Mouse (Mus musculus) neural tube, embryonic 10.5 days (tissue): ENCODE measurements at regions not wholly inside any gene's neighbourhood (a gene's known extent, or its start where the extent isn't known, plus 50 kb on each side); places are given as distances from the start of the nearest gene placed in this dataset.

Source experiments
- DNase-seq: peaks from one replicate; pipeline ENCODE4 v3.0.0-alpha.2; 2017; ENCODE audit warnings: low spot score; ENCODE audit errors: extremely low spot score

DNA sequence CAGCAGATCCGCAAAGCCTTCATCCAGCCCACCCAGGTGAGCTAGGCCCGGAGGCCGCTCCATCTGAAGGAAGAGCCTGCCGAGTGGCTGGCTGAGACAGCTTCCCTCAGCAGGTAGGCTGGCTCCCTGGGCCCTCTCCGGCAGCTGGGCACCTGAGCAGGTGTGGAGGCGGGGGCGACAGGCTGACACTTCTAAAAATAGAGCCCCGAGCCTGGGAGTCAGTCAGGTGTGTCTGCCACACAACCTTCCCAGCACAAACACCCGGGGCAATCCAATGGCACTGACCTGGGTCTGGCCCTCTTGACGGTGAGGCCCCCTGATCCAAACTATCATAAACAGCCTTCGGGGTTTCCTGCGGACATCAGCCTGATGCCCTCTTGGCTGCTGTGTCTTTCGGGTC lies 58.5 kb downstream of the Zfp36l2 start:
- DNase-seq, result no peak

- DNase-seq, result no peak
Measured at GRCm38 (mm10) chr17:84128262-84128661, 59.5 kb downstream of the Zfp36l2 start.

GRCm38 (mm10) chr17:84126168-84126567 lies 61.6 kb downstream of the Zfp36l2 start:
- DNase-seq, result no peak

DNA sequence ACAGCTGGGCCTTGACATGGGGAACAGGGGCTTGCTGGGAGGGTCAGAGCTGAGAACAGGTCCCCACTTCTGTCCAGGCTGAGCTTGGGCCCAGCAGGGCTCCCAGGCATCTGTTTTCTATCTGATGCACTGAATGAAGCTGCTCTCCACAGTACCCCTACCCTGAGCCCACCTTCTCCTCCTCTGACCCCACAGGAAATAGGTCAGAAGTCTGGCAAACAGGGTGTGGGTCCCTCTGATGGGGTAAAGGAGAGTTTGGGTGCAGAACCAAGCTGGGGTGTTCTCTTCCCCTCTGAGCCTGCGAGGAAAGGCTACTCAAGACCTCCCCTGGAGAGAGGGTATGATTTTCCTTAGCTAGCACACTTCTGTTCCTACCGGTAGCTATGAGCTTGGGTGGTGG lies 64.6 kb downstream of the Zfp36l2 start:
- DNase-seq, result no peak

DNA sequence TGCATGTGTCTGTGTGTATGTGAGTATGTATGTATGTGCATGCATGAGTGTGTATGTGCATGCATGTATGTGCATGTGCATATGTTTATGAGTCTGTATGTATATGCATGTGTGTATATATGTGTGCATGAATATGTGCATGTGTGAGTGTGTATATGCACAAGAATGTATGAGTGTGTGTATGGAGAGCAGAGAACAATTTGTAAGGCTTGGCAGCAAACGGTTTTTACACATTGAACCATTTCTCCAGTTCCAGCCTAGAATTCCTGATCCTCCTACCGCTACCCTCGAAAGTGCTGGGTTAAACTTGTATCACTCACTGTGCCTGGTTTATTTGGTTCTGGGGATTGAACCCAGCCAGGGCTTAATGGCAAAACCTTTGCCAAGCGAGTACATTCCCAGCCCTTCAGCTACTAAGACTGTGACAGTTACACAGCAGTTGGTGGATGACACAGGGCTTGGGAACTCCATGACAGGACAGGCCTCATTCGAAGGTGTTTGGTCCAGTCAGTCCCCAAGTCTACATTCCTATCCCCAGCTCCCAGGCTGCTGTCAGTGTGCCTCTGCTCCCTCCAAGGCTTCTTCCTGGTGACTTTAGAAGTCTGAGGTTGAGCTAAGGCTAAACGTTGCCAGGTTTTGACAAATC lies 65.1 kb downstream of the Zfp36l2 start:
- no peak for DNase-seq

- DNase-seq, result no peak
Measured at GRCm38 (mm10) chr17:84121291-84121690, 66.5 kb downstream of the Zfp36l2 start.

DNA sequence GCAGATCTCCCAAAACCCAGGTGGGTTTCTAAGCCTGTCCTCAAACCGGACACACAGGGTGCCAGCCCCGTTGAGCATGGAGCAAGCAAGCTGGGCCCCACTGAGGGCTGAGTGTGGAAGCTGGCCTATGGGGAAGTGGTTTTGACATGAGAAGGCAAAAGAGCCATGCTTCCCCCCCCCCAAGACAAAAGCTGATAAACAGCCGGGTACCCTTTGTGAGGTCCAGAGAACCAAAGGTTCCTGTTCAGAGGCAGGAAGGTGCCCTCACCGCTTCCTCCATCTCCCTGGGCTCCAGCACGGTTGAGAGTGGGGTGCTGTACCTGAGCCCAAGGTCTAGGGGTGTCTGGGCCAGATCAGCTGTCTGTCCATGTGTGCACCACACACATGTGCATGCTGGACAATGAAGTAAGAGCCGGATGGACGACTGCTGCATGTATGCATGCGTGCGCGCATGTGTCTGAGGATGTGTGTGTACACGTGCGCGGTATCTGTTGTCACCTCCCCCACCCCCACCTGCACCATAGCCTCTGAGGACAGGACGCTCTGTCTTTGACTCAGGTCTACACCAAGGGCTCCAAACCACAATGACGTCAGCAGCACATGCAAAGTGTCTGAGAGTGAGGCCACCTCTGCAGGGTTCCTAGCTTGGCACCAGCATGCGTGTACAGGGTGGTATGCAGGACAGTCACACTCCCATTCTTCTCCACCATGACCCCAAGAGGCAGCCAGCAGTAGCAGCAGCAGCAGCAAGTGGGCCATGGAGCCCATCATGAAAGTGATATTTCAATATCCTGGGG lies 68.3 kb downstream of the Zfp36l2 start:
- no peak for DNase-seq

- DNase-seq, result no peak
Measured at GRCm38 (mm10) chr17:84118781-84119180, 69.0 kb downstream of the Zfp36l2 start.

GRCm38 (mm10) chr17:84118271-84118670 lies 69.5 kb downstream of the Zfp36l2 start:
- DNase-seq, result no peak

- DNase-seq, result no peak
Measured at GRCm38 (mm10) chr17:84117756-84118155, 70.0 kb downstream of the Zfp36l2 start.

DNA sequence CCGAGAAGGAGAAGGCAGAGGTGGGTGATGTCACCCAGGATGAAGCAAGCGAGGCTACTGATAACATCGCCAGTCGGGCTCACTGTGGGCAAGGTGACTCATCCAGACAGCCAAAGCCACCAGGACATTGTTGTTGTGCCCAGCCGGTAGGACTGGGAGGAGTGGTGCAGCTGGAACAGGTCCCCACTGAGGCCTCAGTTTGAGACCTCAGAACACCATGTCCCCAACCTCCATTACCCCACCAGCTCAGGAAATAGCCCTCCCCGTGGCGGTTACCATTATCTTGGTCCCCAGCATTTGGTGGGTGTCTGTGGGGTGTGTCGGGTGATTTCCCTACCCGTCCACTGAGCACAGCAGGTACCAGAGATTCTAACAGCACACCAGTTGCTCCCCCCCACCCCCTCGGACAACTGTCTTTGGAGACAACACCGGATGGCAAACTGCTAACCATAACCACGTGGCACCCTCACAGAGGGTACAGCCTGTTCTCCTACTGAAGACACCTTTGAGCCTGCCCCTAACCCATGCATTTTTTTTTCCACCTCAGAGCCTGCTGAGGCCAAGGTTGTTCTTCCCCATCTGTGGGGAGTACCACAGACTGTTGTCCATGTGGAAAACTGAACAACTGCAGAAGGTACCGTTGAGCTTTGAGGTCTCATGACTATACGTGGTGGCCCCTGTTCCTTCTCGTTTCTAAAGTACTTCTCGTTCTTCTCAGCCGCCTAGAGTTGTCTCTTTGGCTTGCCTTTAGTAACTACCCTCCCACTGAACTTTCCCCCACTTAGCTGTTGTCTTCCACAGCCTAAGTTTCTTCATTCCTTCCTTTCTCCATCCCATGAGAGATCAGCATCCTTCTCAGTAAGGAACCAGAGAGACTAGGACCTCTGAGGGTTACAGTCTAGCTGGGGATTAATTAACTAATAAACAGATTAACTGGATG lies 71.1 kb downstream of the Zfp36l2 start:
- no peak for DNase-seq

DNA sequence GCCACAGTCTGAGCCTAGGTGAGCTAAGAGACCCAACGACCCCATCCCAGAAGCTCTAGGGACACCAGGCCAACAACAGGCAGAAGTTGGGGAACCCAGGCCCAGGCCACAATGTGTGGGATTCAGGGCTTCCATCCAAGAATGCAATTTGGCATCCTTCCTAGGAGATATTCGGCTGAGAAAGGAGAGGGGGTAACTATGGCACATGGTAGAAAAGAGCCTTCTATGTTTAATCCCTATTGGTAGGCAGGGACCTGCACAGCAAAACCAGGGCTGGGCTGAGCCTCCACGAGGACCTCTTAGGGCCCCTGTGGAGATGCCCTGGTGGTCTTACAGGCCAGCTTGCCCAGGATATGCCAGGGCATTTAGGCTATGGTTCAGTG lies 71.8 kb downstream of the Zfp36l2 start:
- DNase-seq, result no peak

DNA sequence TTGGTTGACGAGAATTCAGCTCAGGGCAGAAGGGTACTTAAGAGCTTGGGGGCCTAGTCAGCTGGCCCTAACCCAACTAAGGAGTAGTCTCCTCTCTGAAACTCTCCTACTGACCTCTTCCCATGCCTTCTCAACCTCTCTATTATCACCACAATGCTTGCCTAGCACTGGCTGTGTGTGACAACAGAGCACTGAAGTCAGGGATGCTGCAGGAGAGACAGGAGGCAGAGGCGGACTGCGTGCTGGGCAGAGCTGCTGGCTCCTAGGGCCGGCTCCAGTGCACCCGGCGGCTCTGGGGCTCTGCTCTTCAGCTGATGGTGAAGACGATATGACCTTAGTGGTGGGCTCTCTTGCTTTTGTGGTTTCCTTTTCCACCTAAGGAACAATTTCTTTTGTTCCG lies 72.6 kb downstream of the Zfp36l2 start:
- no peak for DNase-seq

DNA sequence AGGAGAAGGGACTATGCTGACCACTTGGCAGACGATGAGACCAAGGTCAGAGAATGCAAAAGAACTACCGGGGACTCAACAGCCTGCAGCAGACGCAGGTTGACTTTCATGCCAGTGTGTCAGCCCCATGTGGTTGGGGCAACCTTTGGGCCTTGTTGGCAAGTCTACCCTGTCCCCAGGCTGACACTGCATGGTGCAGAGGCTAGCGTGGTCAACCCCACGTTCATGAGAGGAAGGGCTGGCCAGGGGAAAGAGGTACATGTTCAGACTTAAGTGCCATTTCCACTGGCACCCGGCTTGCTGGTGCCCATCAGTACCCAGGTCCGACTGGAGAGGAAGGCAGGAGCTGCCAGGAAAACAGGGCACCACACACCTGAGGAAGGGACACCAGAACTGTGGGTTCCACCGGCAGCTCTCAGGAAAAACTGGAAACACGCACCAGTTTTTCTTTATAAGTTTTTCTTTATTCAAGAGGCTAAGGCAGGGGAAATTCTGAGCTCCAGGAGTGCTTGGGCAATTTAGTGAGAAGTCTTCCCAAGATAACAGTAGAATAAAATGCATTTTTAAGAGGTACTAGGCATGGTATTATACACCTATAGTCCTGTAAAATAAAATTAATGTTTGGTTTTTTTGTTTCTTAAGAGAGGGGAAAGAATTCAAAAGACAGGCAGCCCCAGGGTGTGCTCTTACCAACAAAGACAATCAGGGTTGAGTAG lies 73.3 kb downstream of the Zfp36l2 start:
- no peak for DNase-seq

- DNase-seq, result peak; percentile 89
Measured at GRCm38 (mm10) chr17:84113608-84114278, 74.0 kb downstream of the Zfp36l2 start.

DNA sequence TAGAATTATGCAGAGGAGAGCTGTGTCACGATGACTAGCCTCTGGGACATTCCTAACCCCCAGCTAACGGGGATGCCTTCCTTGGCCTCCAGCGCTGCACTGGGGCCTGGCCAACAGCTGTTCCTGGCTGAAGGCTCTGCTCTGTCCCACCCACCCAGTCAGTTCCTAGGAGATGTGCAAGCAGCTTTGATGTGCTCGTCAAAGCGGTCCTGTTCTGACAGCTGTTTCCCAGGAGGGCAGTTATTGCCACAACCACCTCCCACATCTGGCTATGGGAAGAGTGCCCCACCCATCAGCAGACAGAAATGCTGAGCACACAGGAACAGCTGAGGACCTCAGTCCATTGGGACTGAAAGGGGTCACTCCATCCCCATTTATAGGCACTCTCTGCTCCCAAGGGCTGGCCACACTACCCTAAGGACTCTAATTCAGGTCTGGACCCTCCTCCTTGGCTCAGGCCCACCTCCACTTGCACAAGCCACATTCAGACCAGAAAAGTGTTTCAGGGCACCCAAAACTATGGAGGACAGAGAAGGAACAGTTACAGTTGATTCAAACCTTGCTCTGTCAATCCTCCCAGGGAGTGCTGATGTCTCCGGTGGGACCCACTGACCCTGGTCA lies 75.2 kb downstream of the Zfp36l2 start:
- DNase-seq, result peak; percentile 48

DNA sequence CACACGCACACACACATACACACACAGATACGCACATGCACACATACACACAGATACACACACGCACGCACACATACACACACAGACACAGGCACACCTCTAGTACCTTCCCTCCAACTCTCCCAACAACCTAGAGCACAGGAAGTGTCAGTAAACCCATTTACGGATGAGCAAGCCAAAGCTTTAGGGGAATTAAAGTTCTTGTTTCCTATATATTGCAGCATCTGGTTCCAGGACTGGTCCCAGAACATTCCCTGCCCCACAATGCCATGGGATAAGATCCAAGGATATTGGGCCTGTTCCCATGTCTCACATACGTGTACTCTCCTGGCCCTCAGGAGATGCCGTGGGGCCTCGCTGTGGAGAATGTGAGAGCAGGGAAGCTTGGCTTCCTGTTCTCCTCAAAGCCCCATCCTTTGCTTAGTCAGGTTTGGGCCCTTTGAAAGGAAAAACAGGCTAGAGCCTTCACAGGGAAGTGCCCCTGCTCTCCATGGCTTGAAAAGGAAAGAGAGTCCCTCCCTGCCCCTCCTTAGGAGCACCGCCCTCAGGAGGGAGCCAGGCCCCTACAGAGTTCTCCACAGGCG lies 75.9 kb downstream of the Zfp36l2 start:
- DNase-seq, result no peak

GRCm38 (mm10) chr17:84110945-84111344 lies 76.8 kb downstream of the Zfp36l2 start:
- DNase-seq, result no peak

DNA sequence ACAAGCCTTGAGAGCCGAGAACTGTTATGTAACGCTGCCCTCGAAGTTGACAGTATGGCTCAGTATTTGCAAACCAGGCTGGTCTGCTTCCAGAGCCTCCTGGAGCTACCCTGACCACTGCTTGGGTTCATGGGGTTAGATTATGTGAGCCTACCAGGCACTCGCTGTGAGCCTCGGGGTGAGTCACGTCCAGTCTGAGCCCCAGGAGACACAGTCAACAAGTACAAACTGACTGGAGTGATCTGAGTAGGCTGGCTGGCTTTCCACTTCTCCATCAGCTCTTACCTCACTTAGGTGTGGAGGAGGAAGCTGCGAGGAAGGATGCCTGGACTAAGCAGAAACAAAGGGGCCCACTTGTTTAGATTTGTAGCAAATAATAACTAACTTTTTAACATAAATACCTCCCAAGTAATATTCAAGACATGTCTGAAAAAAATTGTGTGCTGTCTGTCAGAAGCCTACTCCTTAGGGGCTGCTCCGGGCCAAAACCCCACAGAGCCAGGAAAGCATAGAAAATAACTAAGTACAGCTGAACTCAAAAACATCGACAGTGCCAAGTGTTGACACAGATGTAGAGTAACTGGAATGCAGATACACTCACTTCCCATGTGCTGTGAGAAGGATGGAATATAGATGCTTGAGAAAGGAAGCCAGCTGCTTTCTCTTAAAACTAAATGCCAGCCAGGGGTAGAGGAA lies 77.6 kb downstream of the Zfp36l2 start:
- DNase-seq, result no peak
